Mouse (Mus musculus): ENCODE data around the gene Ager.

The Ager gene

GRCm38 (mm10) chr17:34628644-34628967 is 30.9 kb downstream of the Ager start:
- no peak for ATAC-seq (ENCODE audit: insufficient number of reproducible peaks, low FRiP score, low TSS enrichment)

DNA sequence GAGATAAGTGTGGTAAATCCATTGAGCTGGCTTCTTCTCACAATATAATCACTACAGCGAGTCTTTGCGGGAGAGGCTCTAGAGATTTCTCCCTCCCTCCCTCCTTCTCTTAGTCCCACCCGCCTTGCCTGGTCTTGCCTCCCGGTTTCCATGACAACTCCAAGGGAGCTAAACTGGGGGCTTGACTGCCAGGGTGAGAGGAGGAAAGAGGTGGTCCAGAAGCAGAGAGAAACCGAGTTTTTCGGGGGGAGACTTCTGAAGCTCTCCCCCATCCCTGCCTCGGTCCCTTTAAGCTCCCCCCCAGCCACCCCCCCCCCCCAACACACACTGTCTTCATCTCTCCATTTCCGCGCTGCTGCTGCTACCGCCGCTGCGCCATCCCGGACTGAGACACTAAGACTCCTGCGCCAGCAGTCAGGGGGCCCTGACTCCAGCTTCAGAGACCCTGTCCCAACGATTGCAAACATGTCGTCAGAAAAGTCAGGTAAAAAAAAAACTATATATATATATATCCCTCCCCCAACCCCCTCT is 31.6 kb downstream of the Ager start, which contains the start of gene Prrt1:
Gene Prrt1 (plus strand): TSS at position 313 of the 531 bp plus-strand sequence.
- ATAC-seq (ENCODE audit: insufficient number of reproducible peaks, low FRiP score, low TSS enrichment) = no peak

DNA sequence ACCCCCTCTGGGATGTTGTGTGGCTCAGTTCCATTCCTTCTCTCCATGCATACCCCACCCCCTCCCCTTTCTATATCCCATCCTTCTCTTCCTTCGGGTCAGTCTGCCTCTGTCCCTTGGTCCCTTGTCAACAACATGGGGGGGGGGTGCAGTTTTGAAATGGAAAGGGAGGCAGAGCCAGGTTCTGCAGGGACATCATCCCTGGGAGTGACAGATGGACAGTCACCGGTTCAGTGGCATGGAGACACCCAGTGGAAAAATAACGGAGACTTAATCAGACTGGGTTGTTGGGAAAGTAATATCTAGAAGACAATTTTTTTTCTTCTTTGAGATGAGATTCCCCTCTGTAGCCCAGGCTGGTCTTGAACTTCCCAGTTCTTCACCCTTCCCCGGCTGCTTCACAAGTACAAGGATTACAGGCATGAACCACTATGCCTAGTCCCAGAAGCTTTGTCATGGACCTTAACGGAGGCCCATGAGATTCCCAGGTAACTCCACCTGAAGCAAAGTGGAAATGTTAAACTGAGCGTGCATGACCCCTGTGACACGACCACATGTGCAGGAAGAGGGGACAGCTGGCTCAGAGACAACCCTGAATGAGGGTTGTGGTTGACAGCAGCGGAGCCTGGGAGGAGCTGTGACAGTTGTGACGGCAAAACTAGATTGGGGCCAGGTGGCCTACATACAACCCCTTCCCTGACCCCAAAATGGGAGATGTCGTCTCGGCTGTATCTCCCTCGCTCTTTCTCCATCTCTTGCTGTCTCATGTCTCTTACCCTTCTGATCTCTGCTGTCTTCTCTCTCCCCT is 32.3 kb downstream of the Ager start:
- no peak for ATAC-seq (ENCODE audit: insufficient number of reproducible peaks, low FRiP score, low TSS enrichment)

DNA sequence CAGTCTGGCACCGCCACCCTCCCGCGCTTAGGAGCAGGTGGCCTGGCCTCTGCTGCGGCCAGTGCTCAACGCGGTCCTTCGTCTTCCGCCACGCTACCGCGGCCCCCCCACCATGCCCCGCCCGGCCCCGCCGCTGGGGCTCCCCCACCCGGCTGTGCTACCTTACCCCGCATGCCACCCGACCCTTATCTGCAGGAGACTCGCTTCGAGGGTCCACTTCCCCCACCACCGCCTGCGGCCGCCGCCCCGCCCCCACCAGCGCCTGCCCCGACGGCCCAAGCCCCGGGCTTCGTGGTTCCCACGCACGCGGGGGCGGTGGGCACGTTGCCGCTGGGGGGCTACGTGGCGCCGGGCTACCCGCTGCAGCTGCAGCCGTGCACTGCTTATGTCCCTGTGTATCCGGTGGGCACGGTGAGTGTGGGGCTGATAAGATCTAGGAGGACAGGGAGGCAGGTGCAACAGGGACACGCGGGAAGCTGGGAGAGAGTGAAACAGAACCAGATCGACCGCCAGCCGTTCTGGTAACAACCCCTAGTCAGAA is 33.2 kb downstream of the Ager start:
- no peak for ATAC-seq (ENCODE audit: insufficient number of reproducible peaks, low FRiP score, low TSS enrichment)

DNA sequence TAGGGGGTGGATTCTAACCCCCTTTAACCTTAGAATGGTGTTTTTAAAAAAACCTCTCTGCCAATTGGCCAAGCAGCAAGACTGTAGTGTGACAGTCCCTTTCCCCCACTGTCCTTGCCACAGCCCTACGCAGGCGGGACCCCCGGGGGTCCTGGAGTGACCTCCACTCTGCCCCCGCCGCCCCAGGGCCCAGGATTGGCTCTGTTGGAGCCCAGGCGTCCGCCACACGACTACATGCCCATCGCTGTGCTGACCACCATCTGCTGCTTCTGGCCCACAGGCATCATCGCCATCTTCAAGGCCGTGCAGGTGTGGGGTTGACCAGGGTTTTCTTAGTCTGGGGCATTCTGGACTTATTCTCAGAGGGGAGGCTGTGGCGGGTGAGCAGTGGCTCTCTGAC is 34.0 kb downstream of the Ager start:
- no peak for ATAC-seq (ENCODE audit: insufficient number of reproducible peaks, low FRiP score, low TSS enrichment)

DNA sequence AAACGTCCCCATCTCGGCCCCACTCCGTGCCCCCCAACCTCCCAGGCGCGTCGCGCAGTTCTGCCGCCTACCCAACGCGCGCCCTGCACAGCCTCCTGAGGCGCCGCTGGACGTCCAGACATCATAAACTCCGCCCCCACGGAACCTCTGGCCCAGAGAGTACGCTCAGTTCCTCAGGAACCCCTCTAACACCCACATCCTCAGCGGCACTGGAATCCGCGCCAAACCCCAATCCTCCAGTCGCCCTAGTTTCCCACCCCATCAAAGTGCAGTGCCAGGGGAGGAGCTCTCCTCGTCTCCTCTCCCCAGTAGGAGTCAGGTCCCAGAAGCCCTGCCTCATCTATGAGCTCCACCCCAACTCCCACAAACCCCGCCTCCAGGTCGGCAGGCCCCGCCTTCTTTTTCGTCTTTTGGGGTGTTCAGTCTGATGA is 34.6 kb downstream of the Ager start:
- peak; percentile 60; the same call in 1 of the 2 replicates for ATAC-seq (ENCODE audit: insufficient number of reproducible peaks, low FRiP score, low TSS enrichment)

GRCm38 (mm10) chr17:34635671-34636070 is 38.0 kb downstream of the Ager start:
- no peak for ATAC-seq (ENCODE audit: insufficient number of reproducible peaks, low FRiP score, low TSS enrichment)

- no peak for ATAC-seq (ENCODE audit: insufficient number of reproducible peaks, low FRiP score, low TSS enrichment)
Observed at GRCm38 (mm10) chr17:34637459-34637858, 39.8 kb downstream of the Ager start.

DNA sequence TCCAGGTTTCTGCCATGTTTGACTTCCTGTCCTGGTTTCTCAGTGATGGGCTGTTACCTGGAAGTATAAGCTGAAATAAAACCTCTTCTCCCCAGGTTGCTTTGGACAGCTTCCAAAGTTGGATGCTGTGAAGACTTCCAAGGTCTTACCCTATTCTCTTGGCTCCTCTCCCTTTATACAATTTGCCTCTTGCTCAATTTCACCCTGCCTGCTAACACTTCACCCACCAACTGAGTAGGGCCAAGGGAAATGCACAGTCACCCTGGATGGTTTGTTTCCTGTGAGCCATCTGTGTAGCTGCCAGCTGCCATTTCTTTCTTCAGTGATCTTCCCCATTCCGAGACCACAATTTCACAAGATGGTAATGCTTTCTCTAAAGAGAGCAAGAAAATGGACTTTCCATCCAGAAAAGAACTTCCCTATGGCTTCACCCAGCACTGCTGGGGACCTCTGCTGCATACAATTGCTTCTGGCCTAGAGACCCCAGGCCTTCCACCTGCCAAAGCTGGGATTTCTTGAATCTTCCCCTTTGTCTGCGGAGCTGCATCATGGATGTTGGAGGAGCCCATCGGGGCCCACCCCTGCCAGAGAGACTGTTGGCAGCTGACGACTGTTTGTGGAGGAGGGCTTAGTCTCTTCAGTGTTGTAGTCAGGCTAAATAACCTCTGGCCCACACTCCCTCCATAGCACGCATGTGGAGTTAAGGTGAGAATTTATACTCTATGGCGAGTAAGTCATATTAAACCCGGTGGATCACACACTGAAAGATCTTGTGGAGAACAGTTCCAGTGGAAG is 42.0 kb downstream of the Ager start:
- no peak for ATAC-seq (ENCODE audit: insufficient number of reproducible peaks, low FRiP score, low TSS enrichment)

DNA sequence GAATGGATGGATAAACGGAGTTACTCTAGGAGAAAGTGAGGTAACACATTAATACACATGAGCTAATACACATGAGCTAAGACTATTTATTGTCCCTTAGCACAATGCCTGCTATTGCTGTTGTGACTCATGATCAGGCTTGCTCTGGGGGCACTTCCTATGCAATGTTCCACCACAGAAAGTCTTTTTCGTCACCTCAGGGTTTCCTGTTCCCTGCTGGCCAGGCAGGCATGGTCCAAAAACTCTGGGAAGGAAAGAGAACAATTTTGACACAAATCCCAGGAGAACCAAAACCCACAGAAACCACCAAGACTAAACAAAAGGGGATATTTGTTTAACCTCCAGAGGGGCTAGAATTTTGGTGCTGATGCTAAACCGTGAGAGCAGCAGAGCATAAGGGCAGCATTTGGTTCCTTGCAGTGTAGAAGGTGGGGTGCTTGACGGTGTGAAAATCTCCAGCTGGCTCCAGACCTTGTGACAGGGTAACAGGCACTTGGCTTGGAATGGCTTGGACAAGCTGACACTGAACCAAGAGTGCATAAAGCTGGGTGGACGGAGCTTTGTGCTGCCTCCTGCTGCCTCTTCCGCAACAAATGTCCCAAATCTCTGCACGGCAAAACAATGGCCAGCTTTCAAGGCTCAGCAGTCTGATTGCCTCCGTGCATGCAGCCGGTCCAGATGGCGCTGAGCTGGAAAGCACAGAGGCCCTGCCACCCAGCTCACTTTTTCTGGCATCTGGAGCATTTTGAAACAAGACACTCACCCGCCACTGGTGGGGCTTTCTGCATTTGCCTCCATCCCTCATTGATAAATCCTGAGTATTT is 43.3 kb downstream of the Ager start:
- ATAC-seq (ENCODE audit: insufficient number of reproducible peaks, low FRiP score, low TSS enrichment) = peak; percentile 65

- no peak for ATAC-seq (ENCODE audit: insufficient number of reproducible peaks, low FRiP score, low TSS enrichment)
Observed at GRCm38 (mm10) chr17:34641945-34642344, 44.3 kb downstream of the Ager start.

GRCm38 (mm10) chr17:34643379-34643778 is 45.7 kb downstream of the Ager start:
- no peak for ATAC-seq (ENCODE audit: insufficient number of reproducible peaks, low FRiP score, low TSS enrichment)

DNA sequence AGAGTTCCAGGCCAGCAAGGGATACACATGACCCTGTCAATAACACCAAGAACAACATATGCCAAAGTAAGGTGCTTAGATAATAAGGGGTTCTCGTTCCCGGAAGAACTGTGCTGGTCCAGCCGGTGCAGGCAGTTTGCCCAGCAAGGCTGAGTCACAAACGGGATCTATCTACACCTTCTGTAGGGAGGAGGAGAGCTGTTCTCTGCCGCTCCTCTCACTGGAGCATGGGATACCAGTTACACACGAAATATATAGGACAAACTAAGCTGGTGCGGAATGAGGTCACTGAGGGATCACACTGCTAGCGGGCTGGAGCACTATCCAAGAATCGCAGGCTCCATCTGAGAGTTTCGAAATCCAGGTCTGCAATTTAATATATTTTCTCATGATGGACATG is 46.3 kb downstream of the Ager start:
- ATAC-seq (ENCODE audit: insufficient number of reproducible peaks, low FRiP score, low TSS enrichment) = no peak

- ATAC-seq (ENCODE audit: insufficient number of reproducible peaks, low FRiP score, low TSS enrichment) = peak; percentile 62
Observed at GRCm38 (mm10) chr17:34644608-34645007, 46.9 kb downstream of the Ager start, which contains the start of gene Fkbpl. Fkbpl (plus strand) TSS chr17:34644764.

DNA sequence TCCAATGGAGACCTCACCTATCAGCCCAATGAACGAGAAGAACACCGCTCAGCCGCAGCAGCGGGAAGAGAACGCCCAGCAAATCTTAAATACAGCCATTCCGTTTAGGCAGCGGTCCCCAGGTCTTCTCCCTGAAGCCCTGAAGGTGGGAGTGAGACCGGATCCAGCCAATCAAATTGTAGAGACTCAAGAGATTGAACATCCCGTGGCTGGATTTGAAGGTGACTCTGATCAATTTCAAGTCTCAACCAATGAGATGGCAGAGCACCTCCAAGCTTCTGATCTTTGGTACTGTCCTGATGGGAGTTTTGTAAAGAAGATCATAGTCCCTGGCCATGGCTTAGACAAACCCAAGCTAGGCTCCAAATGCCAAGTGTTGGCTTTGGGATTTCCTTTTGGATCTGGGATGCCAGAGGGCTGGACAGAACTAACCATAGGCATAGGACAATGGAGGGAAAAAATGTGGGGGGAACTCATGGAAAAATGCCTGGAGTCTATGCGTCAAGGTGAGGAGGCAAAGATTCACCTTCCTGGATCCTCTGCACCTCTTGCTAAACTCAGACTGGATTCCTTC is 47.7 kb downstream of the Ager start:
- no peak for ATAC-seq (ENCODE audit: insufficient number of reproducible peaks, low FRiP score, low TSS enrichment)

GRCm38 (mm10) chr17:34645831-34646511 is 48.3 kb downstream of the Ager start:
- no peak for ATAC-seq (ENCODE audit: insufficient number of reproducible peaks, low FRiP score, low TSS enrichment)

- ATAC-seq (ENCODE audit: insufficient number of reproducible peaks, low FRiP score, low TSS enrichment) = peak; percentile 92
Observed at GRCm38 (mm10) chr17:34646906-34647787, 49.5 kb downstream of the Ager start, which contains the start of gene Atf6b. Atf6b (plus strand) TSS chr17:34647146.

Data from cerebellum, adult (tissue).